Mouse (Mus musculus): ENCODE data around the gene Carmil3. TPM values are rescaled to one million over a fixed set of nuclear protein-coding genes. Genes with fewer than 3 reads are reported as not detected.

Carmil3 gene
- polyA plus RNA-seq, 1 experiment from 2014 or later = 46.2 TPM

DNA sequence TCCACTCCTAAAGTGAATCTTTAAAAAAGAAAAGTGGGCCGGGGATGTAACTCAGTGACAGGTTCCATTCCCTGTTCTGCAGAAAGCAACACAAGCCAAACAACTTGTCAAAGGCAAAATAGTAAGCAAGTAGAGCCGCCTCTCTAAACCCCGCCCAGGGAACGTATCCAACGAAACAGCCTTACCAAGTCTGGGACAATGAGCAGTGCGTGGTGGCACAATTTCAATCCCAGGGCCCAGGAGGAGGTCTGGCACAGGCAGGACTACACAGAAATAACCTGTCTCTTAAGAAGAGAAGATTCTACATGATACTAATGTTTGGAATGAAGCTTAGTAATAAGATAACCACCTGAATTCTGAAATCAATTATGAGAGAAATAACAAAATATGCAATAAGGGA is 59.7 kb downstream of the Carmil3 start:
- Histone ChIP-seq H3K36me3 (ENCODE audit: control insufficient read depth, insufficient read depth, low read length) (0 out of 2 replicates have a peak, but pooled peaks cover 3% of the 10 kb centered on the region), H3K4me1 (ENCODE audit: control insufficient read depth, insufficient read depth, low read length) (no peaks in the 10 kb centered on the region), H3K4me2 (ENCODE audit: low read depth, low read length) (no peak overlapping the region), H3K27ac (ENCODE audit: low read depth, low read length) (no peak overlapping the region), H3K27me3 (ENCODE audit: control insufficient read depth, insufficient read depth, low read length) (no peaks in the 10 kb centered on the region), H3K4me3 (ENCODE audit: low read depth, low read length) (no peak overlapping the region), H3K9ac (replicated peaks; ENCODE audit: low read depth, low read length) (no peak overlapping the region), H3K9me3 (ENCODE audit: control insufficient read depth, low read length) (no peaks in the 10 kb centered on the region)
- 85% methylated on average over 6 of the region's 6 CpGs for WGBS
- ATAC-seq (ENCODE audit: low read depth) = no peak

DNA sequence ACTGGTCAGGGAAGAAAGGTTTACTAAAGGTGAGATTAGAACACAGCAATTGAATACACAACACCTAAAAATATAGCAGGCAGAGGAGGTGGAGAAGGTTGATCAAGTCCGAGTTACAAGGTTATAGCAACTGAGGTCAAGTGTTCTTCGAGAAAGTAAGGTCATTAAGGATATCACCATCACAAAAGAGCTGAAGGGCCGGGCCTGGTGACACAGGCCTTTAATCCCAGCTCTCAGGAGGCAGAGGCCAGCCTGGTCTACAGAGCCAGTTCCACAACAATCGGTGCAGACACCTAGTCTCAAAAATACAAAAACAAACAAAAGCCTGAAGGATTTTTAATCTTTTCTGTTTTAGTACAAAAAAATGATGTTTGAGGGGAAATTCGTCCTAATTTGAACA is 60.9 kb downstream of the Carmil3 start:
- 61% methylated on average over 5 of the region's 5 CpGs for WGBS
- no peaks in the 10 kb centered on the region for H3K27me3 ChIP-seq (ENCODE audit: control insufficient read depth, insufficient read depth, low read length)
- no peak for ATAC-seq (ENCODE audit: low read depth)
- no peak overlapping the region for H3K9ac ChIP-seq (replicated peaks; ENCODE audit: low read depth, low read length)
- no peaks in the 10 kb centered on the region for H3K9me3 ChIP-seq (ENCODE audit: control insufficient read depth, low read length)
- no peak overlapping the region for H3K4me2 ChIP-seq (ENCODE audit: low read depth, low read length)
- no peak overlapping the region for H3K4me3 ChIP-seq (ENCODE audit: low read depth, low read length)
- no peak overlapping the region for H3K27ac ChIP-seq (ENCODE audit: low read depth, low read length)
- 0 out of 2 replicates have a peak, but pooled peaks cover 3% of the 10 kb centered on the region for H3K36me3 ChIP-seq (ENCODE audit: control insufficient read depth, insufficient read depth, low read length)
- H3K4me1 ChIP-seq (ENCODE audit: control insufficient read depth, insufficient read depth, low read length) = no peaks in the 10 kb centered on the region

- no peaks in the 10 kb centered on the region for H3K27me3 ChIP-seq (ENCODE audit: control insufficient read depth, insufficient read depth, low read length)
- no peak overlapping the region for H3K9ac ChIP-seq (replicated peaks; ENCODE audit: low read depth, low read length)
- no peak overlapping the region for H3K4me2 ChIP-seq (ENCODE audit: low read depth, low read length)
- no peaks in the 10 kb centered on the region for H3K9me3 ChIP-seq (ENCODE audit: control insufficient read depth, low read length)
- WGBS = 90% methylated on average over 8 of the region's 8 CpGs
- 0 out of 2 replicates have a peak, but pooled peaks cover 3% of the 10 kb centered on the region for H3K36me3 ChIP-seq (ENCODE audit: control insufficient read depth, insufficient read depth, low read length)
- ATAC-seq (ENCODE audit: low read depth) = no peak
- no peaks in the 10 kb centered on the region for H3K4me1 ChIP-seq (ENCODE audit: control insufficient read depth, insufficient read depth, low read length)
- H3K27ac ChIP-seq (ENCODE audit: low read depth, low read length) = no peak overlapping the region
- no peak overlapping the region for H3K4me3 ChIP-seq (ENCODE audit: low read depth, low read length)
Observed at GRCm38 (mm10) chr14:55551794-55552193, 61.3 kb downstream of the Carmil3 start.

DNA sequence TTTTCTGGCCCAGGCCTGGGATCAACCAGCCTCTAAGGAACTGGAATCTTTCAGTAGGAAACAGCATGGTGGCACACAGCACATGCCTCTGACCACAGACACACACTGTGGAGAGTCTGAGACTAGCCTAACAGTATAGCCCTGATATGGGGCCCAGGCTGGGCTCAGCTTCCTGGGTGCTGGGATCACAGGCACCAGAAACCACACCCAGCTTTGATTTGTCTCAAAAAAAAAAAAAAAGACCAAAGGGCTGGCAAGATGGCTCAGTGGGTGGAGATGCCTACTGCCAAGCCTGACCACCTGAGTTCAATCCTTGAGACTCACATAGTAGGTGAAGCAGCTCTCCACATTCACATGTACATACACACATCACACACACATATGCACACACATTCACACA is 64.2 kb downstream of the Carmil3 start:
- no peaks in the 10 kb centered on the region for H3K27me3 ChIP-seq (ENCODE audit: control insufficient read depth, insufficient read depth, low read length)
- H3K9me3 ChIP-seq (ENCODE audit: control insufficient read depth, low read length) = no peaks in the 10 kb centered on the region
- no peak overlapping the region for H3K4me2 ChIP-seq (ENCODE audit: low read depth, low read length)
- no peak overlapping the region for H3K9ac ChIP-seq (replicated peaks; ENCODE audit: low read depth, low read length)
- 0 out of 2 replicates have a peak, but pooled peaks cover 4% of the 10 kb centered on the region for H3K4me1 ChIP-seq (ENCODE audit: control insufficient read depth, insufficient read depth, low read length)
- ATAC-seq (ENCODE audit: low read depth) = no peak
- H3K36me3 ChIP-seq (ENCODE audit: control insufficient read depth, insufficient read depth, low read length) = no peaks in the 10 kb centered on the region
- H3K27ac ChIP-seq (ENCODE audit: low read depth, low read length) = no peak overlapping the region
- H3K4me3 ChIP-seq (ENCODE audit: low read depth, low read length) = no peak overlapping the region

- ATAC-seq (ENCODE audit: low read depth) = no peak
- no peaks in the 10 kb centered on the region for H3K27me3 ChIP-seq (ENCODE audit: control insufficient read depth, insufficient read depth, low read length)
- no peak overlapping the region for H3K4me2 ChIP-seq (ENCODE audit: low read depth, low read length)
- H3K27ac ChIP-seq (ENCODE audit: low read depth, low read length) = no peak overlapping the region
- no peaks in the 10 kb centered on the region for H3K9me3 ChIP-seq (ENCODE audit: control insufficient read depth, low read length)
- H3K36me3 ChIP-seq (ENCODE audit: control insufficient read depth, insufficient read depth, low read length) = no peaks in the 10 kb centered on the region
- no peak overlapping the region for H3K9ac ChIP-seq (replicated peaks; ENCODE audit: low read depth, low read length)
- 81% methylated on average over 3 of the region's 3 CpGs for WGBS
- no peak overlapping the region for H3K4me3 ChIP-seq (ENCODE audit: low read depth, low read length)
- H3K4me1 ChIP-seq (ENCODE audit: control insufficient read depth, insufficient read depth, low read length) = 0 out of 2 replicates have a peak, but pooled peaks cover 4% of the 10 kb centered on the region
Observed at GRCm38 (mm10) chr14:55555788-55556187, 65.3 kb downstream of the Carmil3 start.

DNA sequence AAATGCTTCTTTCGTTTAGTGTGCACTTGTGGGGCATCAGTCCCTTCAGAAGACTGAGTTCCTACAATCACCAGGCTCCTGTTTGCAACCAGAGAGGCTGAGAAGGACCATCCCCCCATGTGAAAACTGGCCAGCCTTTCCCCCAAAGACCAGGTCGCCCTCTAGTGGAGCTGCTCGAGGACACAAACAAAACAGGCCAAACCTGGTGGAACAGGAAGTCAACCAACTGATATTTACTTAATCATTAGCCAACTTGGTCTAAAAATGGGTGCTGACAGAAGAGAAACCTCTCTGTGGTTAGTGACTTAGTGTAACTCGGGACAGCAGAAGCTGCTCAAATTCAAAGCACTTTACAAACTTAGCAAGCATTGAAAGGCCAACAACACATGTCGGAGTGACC is 66.6 kb downstream of the Carmil3 start:
- H3K27ac ChIP-seq (ENCODE audit: low read depth, low read length) = no peak overlapping the region
- ATAC-seq (ENCODE audit: low read depth) = no peak
- no peaks in the 10 kb centered on the region for H3K27me3 ChIP-seq (ENCODE audit: control insufficient read depth, insufficient read depth, low read length)
- H3K4me3 ChIP-seq (ENCODE audit: low read depth, low read length) = no peak overlapping the region
- no peaks in the 10 kb centered on the region for H3K9me3 ChIP-seq (ENCODE audit: control insufficient read depth, low read length)
- 26% methylated on average over 5 of the region's 5 CpGs for WGBS
- H3K36me3 ChIP-seq (ENCODE audit: control insufficient read depth, insufficient read depth, low read length) = no peaks in the 10 kb centered on the region
- H3K9ac ChIP-seq (replicated peaks; ENCODE audit: low read depth, low read length) = no peak overlapping the region
- H3K4me2 ChIP-seq (ENCODE audit: low read depth, low read length) = no peak overlapping the region
- peaks cover 14% of the 10 kb centered on the region for H3K4me1 ChIP-seq (ENCODE audit: control insufficient read depth, insufficient read depth, low read length)

- no peak for ATAC-seq (ENCODE audit: low read depth)
- H3K4me2 ChIP-seq (ENCODE audit: low read depth, low read length) = no peak overlapping the region
- H3K9ac ChIP-seq (replicated peaks; ENCODE audit: low read depth, low read length) = no peak overlapping the region
- no peaks in the 10 kb centered on the region for H3K27me3 ChIP-seq (ENCODE audit: control insufficient read depth, insufficient read depth, low read length)
- 93% methylated on average over 3 of the region's 3 CpGs for WGBS
- peaks cover 16% of the 10 kb centered on the region for H3K4me1 ChIP-seq (ENCODE audit: control insufficient read depth, insufficient read depth, low read length)
- no peak overlapping the region for H3K4me3 ChIP-seq (ENCODE audit: low read depth, low read length)
- H3K27ac ChIP-seq (ENCODE audit: low read depth, low read length) = no peak overlapping the region
- H3K36me3 ChIP-seq (ENCODE audit: control insufficient read depth, insufficient read depth, low read length) = no peaks in the 10 kb centered on the region
- H3K9me3 ChIP-seq (ENCODE audit: control insufficient read depth, low read length) = no peaks in the 10 kb centered on the region
Observed at GRCm38 (mm10) chr14:55557587-55557986, 67.1 kb downstream of the Carmil3 start.

Other genes with a start within 250 kb of the Carmil3 start
- gene Dhrs4, start 11.9 kb upstream of the Carmil3 start, polyA plus RNA-seq (2014; fragmentation: Nextera tagmentation; extraction: Ambion mirVana) = 7.6 and 16.7 TPM in 2 replicates
- gene Cpne6, start 19.8 kb downstream of the Carmil3 start, polyA plus RNA-seq (2014; fragmentation: Nextera tagmentation; extraction: Ambion mirVana) = 13.3 and 16.3 TPM in 2 replicates
- gene Nrl, start 34.3 kb downstream of the Carmil3 start, polyA plus RNA-seq (2014; fragmentation: Nextera tagmentation; extraction: Ambion mirVana) = 0.13 and 0.20 TPM in 2 replicates
- 17.6 and 19.5 TPM in 2 replicates for gene Pck2, start 49.6 kb downstream of the Carmil3 start, polyA plus RNA-seq (2014; fragmentation: Nextera tagmentation; extraction: Ambion mirVana)
- gene Dcaf11, start 69.4 kb downstream of the Carmil3 start, polyA plus RNA-seq (2014; fragmentation: Nextera tagmentation; extraction: Ambion mirVana) = 112 and 114 TPM in 2 replicates
- 1.5 TPM in 1 of 2 replicates, not detected in the other for gene A730061H03Rik, start 69.8 kb downstream of the Carmil3 start, polyA plus RNA-seq (2014; fragmentation: Nextera tagmentation; extraction: Ambion mirVana)
- 0.58 TPM in 1 of 2 replicates, not detected in the other for gene Fitm1, start 85.0 kb downstream of the Carmil3 start, polyA plus RNA-seq (2014; fragmentation: Nextera tagmentation; extraction: Ambion mirVana)
- 200 and 226 TPM in 2 replicates for gene Psme1, start 87.5 kb downstream of the Carmil3 start, polyA plus RNA-seq (2014; fragmentation: Nextera tagmentation; extraction: Ambion mirVana)
- 38.9 and 48.8 TPM in 2 replicates for gene Emc9, start 94.7 kb downstream of the Carmil3 start, polyA plus RNA-seq (2014; fragmentation: Nextera tagmentation; extraction: Ambion mirVana)
- 162 and 184 TPM in 2 replicates for gene Psme2, start 100.5 kb downstream of the Carmil3 start, polyA plus RNA-seq (2014; fragmentation: Nextera tagmentation; extraction: Ambion mirVana)
- gene Rnf31, start 101.1 kb downstream of the Carmil3 start, polyA plus RNA-seq (2014; fragmentation: Nextera tagmentation; extraction: Ambion mirVana) = 12.3 and 18.8 TPM in 2 replicates
- gene Irf9, start 112.9 kb downstream of the Carmil3 start, polyA plus RNA-seq (2014; fragmentation: Nextera tagmentation; extraction: Ambion mirVana) = 6.6 and 8.6 TPM in 2 replicates
- 7.0 and 9.3 TPM in 2 replicates for gene Rec8, start 127.4 kb downstream of the Carmil3 start, polyA plus RNA-seq (2014; fragmentation: Nextera tagmentation; extraction: Ambion mirVana)
- 109 and 110 TPM in 2 replicates for gene Ipo4, start 145.3 kb downstream of the Carmil3 start, polyA plus RNA-seq (2014; fragmentation: Nextera tagmentation; extraction: Ambion mirVana)
- 2.9 TPM in 2 replicates for gene Gm49378, start 147.2 kb downstream of the Carmil3 start, polyA plus RNA-seq (2014; fragmentation: Nextera tagmentation; extraction: Ambion mirVana)
- gene Tm9sf1, start 153.2 kb downstream of the Carmil3 start, polyA plus RNA-seq (2014; fragmentation: Nextera tagmentation; extraction: Ambion mirVana) = 55.9 and 66.9 TPM in 2 replicates
- 0.24 TPM in 1 of 2 replicates, not detected in the other for gene Tssk4, start 159.5 kb downstream of the Carmil3 start, polyA plus RNA-seq (2014; fragmentation: Nextera tagmentation; extraction: Ambion mirVana)
- gene Mdp1, start 169.9 kb downstream of the Carmil3 start, polyA plus RNA-seq (2014; fragmentation: Nextera tagmentation; extraction: Ambion mirVana) = 69.0 and 75.5 TPM in 2 replicates
- 42.5 and 43.7 TPM in 2 replicates for gene Gmpr2, start 181.3 kb downstream of the Carmil3 start, polyA plus RNA-seq (2014; fragmentation: Nextera tagmentation; extraction: Ambion mirVana)
- gene Nedd8, start 181.5 kb downstream of the Carmil3 start, polyA plus RNA-seq (2014; fragmentation: Nextera tagmentation; extraction: Ambion mirVana) = 550 and 603 TPM in 2 replicates
- gene Tinf2, start 191.2 kb downstream of the Carmil3 start, polyA plus RNA-seq (2014; fragmentation: Nextera tagmentation; extraction: Ambion mirVana) = 28.3 and 28.6 TPM in 2 replicates
- 0.11 and 0.33 TPM in 2 replicates for gene Tgm1, start 223.3 kb downstream of the Carmil3 start, polyA plus RNA-seq (2014; fragmentation: Nextera tagmentation; extraction: Ambion mirVana)
- 47.1 and 59.2 TPM in 2 replicates for gene Rabggta, start 231.6 kb downstream of the Carmil3 start, polyA plus RNA-seq (2014; fragmentation: Nextera tagmentation; extraction: Ambion mirVana)

All from neural tube, embryonic 14.5 days (tissue).